ENCODE assay signal across 10 mouse cellular contexts in the genomic region with DNA sequence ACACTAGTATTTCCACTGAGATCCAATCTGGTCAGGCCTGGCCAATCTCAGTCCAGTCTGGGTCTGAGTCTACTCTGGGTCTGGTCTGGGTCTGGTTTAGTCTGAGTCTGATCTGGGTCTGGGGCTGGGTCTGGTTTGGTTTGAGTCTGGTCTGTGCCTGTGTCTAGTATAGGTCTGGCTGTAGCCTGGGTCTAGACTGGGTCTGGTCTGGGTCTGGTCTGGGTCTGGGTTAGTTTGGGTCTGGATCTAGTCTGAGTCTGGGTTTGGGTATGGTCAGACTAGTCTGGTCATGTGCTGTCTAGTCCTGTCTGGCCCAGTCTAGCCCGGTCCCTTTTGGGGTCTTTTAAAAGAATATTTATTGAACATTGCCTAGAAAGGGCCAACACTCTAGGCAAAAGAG. TPM values are rescaled to one million over a fixed set of nuclear protein-coding genes. Genes with fewer than 3 reads are reported as not detected.
DNase-seq lines count a peak whose midpoint lies in the region; ATAC-seq lines count a peak whose summit lies in the region.
"Had no signal": no experiment of that assay in that cellular context is flagged by ENCODE, and none has a peak within 500 bp of the region (broad histone marks: within the 10 kb centered on the region; RNA-seq: fewer than 3 reads in every experiment).

No protein-coding gene starts in this region.

- ATAC-seq in heart, embryonic 16.5 days (replicated peaks; ENCODE audit: extremely low read depth, insufficient read depth, low FRiP score), result no peak
- ATAC-seq in heart, embryonic 12.5 days (ENCODE audit: insufficient number of reproducible peaks, low FRiP score), result no peak
- peak; percentile 35; the same call in 1 of the 2 replicates for ATAC-seq in midbrain, embryonic 15.5 days (replicated peaks)
- ATAC-seq in midbrain, embryonic 11.5 days (ENCODE audit: low FRiP score), result no peak
- 0 out of 2 replicates have a peak, but pooled peaks have one; percentile 34 for ATAC-seq in embryonic facial prominence, embryonic 14.5 days (ENCODE audit: low read depth)
- ATAC-seq in limb, embryonic 11.5 days (ENCODE audit: insufficient number of reproducible peaks, low FRiP score, low TSS enrichment, low read depth), result peak; percentile 81

- H3K4me1 ChIP-seq in heart, embryonic 16.5 days (ENCODE audit: control insufficient read depth, insufficient read depth, low read length), result no peaks in the 10 kb centered on the region
- peaks cover 3% of the 10 kb centered on the region for H3K4me1 ChIP-seq in heart, embryonic 12.5 days (replicated peaks)
- H3K4me1 ChIP-seq in midbrain, embryonic 15.5 days, result no peaks in the 10 kb centered on the region
- H3K4me1 ChIP-seq in midbrain, embryonic 11.5 days (ENCODE audit: control insufficient read depth, insufficient read depth, low read length), result no peaks in the 10 kb centered on the region
- H3K4me1 ChIP-seq in embryonic facial prominence, embryonic 14.5 days (ENCODE audit: control insufficient read depth, insufficient read depth, low read length), result peaks cover 8% of the 10 kb centered on the region
- H3K4me1 ChIP-seq in limb, embryonic 11.5 days (ENCODE audit: control insufficient read depth, insufficient read depth, low read length), result peaks cover 5% of the 10 kb centered on the region; the same call in 1 of the 2 replicates
- H3K4me1 ChIP-seq: liver, embryonic 15.5 days had no signal

- WGBS in heart, embryonic 16.5 days, result 95% methylated on average over 1 of the region's 1 CpGs
- WGBS in heart, embryonic 12.5 days, result 92% methylated on average over 1 of the region's 1 CpGs
- 94% methylated on average over 1 of the region's 1 CpGs for WGBS in midbrain, embryonic 15.5 days
- WGBS in midbrain, embryonic 11.5 days, result 92% methylated on average over 1 of the region's 1 CpGs
- WGBS in embryonic facial prominence, embryonic 14.5 days, result 72% methylated on average over 1 of the region's 1 CpGs
- WGBS in limb, embryonic 11.5 days, result 38% methylated on average over 1 of the region's 1 CpGs

- no peak overlapping the region for H3K4me3 ChIP-seq in heart, embryonic 16.5 days (ENCODE audit: low read length)
- no peak overlapping the region for H3K4me3 ChIP-seq in heart, embryonic 12.5 days
- no peak overlapping the region for H3K4me3 ChIP-seq in midbrain, embryonic 15.5 days
- no peak overlapping the region for H3K4me3 ChIP-seq in midbrain, embryonic 11.5 days (ENCODE audit: low read depth, low read length)
- H3K4me3 ChIP-seq in embryonic facial prominence, embryonic 14.5 days (ENCODE audit: low read depth, low read length), result no peak overlapping the region
- H3K4me3 ChIP-seq in limb, embryonic 11.5 days (ENCODE audit: low read depth, low read length), result no peak overlapping the region
- H3K4me3 ChIP-seq: liver, embryonic 15.5 days had no signal

- H3K9ac ChIP-seq in heart, embryonic 16.5 days (ENCODE audit: low read length), result no peak overlapping the region
- no peak overlapping the region for H3K9ac ChIP-seq in heart, embryonic 12.5 days
- H3K9ac ChIP-seq in midbrain, embryonic 15.5 days, result no peak overlapping the region
- H3K9ac ChIP-seq in midbrain, embryonic 11.5 days (ENCODE audit: low read length), result no peak overlapping the region
- no peak overlapping the region for H3K9ac ChIP-seq in embryonic facial prominence, embryonic 14.5 days (ENCODE audit: low read depth, low read length)
- no peak overlapping the region for H3K9ac ChIP-seq in limb, embryonic 11.5 days (ENCODE audit: low read length)
- H3K9ac ChIP-seq: liver, embryonic 15.5 days had no signal

- no peak for DNase-seq in midbrain, embryonic 11.5 days (ENCODE audit: low spot score, missing footprints)
- DNase-seq in embryonic facial prominence, embryonic 14.5 days (ENCODE audit: low spot score), result no peak
- peak; percentile 46 for DNase-seq in limb, embryonic 11.5 days (ENCODE audit: low spot score)
- DNase-seq in cerebellum, adult 11-12 months, result no peak
- DNase-seq in right cerebral cortex, postnatal 4 days, result no peak
- DNase-seq: kidney, postnatal 25 days had no signal

- no peak overlapping the region for H3K4me2 ChIP-seq in heart, embryonic 16.5 days (ENCODE audit: low read depth, low read length)
- H3K4me2 ChIP-seq in heart, embryonic 12.5 days, result no peak overlapping the region
- H3K4me2 ChIP-seq in midbrain, embryonic 15.5 days, result no peak overlapping the region
- H3K4me2 ChIP-seq in midbrain, embryonic 11.5 days, result no peak overlapping the region
- H3K4me2 ChIP-seq in embryonic facial prominence, embryonic 14.5 days (ENCODE audit: low read depth, low read length), result no peak overlapping the region
- H3K4me2 ChIP-seq in limb, embryonic 11.5 days (ENCODE audit: low read depth, severe bottlenecking), result no peak overlapping the region
- H3K4me2 ChIP-seq: liver, embryonic 15.5 days had no signal

- no peaks in the 10 kb centered on the region for H3K9me3 ChIP-seq in heart, embryonic 16.5 days (replicated peaks; ENCODE audit: control insufficient read depth, low read length)
- H3K9me3 ChIP-seq in heart, embryonic 12.5 days (replicated peaks), result no peaks in the 10 kb centered on the region
- H3K9me3 ChIP-seq in midbrain, embryonic 15.5 days, result no peaks in the 10 kb centered on the region
- no peaks in the 10 kb centered on the region for H3K9me3 ChIP-seq in midbrain, embryonic 11.5 days (ENCODE audit: control insufficient read depth, low read length)
- no peaks in the 10 kb centered on the region for H3K9me3 ChIP-seq in embryonic facial prominence, embryonic 14.5 days (ENCODE audit: control insufficient read depth, low read length)
- no peaks in the 10 kb centered on the region for H3K9me3 ChIP-seq in limb, embryonic 11.5 days (ENCODE audit: control insufficient read depth, low read length)
- H3K9me3 ChIP-seq: liver, embryonic 15.5 days had no signal

- H3K27me3 ChIP-seq in heart, embryonic 16.5 days (ENCODE audit: control insufficient read depth, insufficient read depth, low read length), result no peaks in the 10 kb centered on the region
- H3K27me3 ChIP-seq in heart, embryonic 12.5 days (replicated peaks), result no peaks in the 10 kb centered on the region
- H3K27me3 ChIP-seq in midbrain, embryonic 15.5 days (replicated peaks), result no peaks in the 10 kb centered on the region
- no peaks in the 10 kb centered on the region for H3K27me3 ChIP-seq in midbrain, embryonic 11.5 days (ENCODE audit: control insufficient read depth, insufficient read depth, low read length)
- H3K27me3 ChIP-seq in embryonic facial prominence, embryonic 14.5 days (replicated peaks; ENCODE audit: control insufficient read depth, insufficient read depth, low read length), result no peaks in the 10 kb centered on the region
- no peaks in the 10 kb centered on the region for H3K27me3 ChIP-seq in limb, embryonic 11.5 days (ENCODE audit: control insufficient read depth, insufficient read depth, low read length)
- H3K27me3 ChIP-seq: liver, embryonic 15.5 days had no signal

- 0 out of 2 replicates have a peak overlapping the region, but pooled peaks have one; percentile 5 for H3K27ac ChIP-seq in heart, embryonic 16.5 days (ENCODE audit: low read length)
- no peak overlapping the region for H3K27ac ChIP-seq in heart, embryonic 12.5 days (ENCODE audit: poor library complexity, severe bottlenecking)
- no peak overlapping the region for H3K27ac ChIP-seq in midbrain, embryonic 15.5 days
- H3K27ac ChIP-seq in midbrain, embryonic 11.5 days (ENCODE audit: low read depth, low read length), result no peak overlapping the region
- H3K27ac ChIP-seq in embryonic facial prominence, embryonic 14.5 days (replicated peaks; ENCODE audit: low read depth, low read length), result peak overlapping the region; percentile 30
- peak overlapping the region; percentile 49 for H3K27ac ChIP-seq in limb, embryonic 11.5 days (replicated peaks; ENCODE audit: low read depth, low read length)
- H3K27ac ChIP-seq: liver, embryonic 15.5 days had no signal

- H3K36me3 ChIP-seq in heart, embryonic 16.5 days (ENCODE audit: control insufficient read depth, insufficient read depth), result no peaks in the 10 kb centered on the region
- peaks cover 3% of the 10 kb centered on the region; the same call in 1 of the 2 replicates for H3K36me3 ChIP-seq in heart, embryonic 12.5 days
- no peaks in the 10 kb centered on the region for H3K36me3 ChIP-seq in midbrain, embryonic 15.5 days (replicated peaks)
- no peaks in the 10 kb centered on the region for H3K36me3 ChIP-seq in midbrain, embryonic 11.5 days (ENCODE audit: control insufficient read depth, insufficient read depth, low read length)
- no peaks in the 10 kb centered on the region for H3K36me3 ChIP-seq in embryonic facial prominence, embryonic 14.5 days (ENCODE audit: control insufficient read depth, insufficient read depth, low read length)
- no peaks in the 10 kb centered on the region for H3K36me3 ChIP-seq in limb, embryonic 11.5 days (ENCODE audit: control insufficient read depth, insufficient read depth, low read length)
- H3K36me3 ChIP-seq: liver, embryonic 15.5 days had no signal

RNA-seq across cellular contexts. Expression of a gene that starts 41.2 kb away (rescaled TPM):
- polyA plus RNA-seq in heart, embryonic 16.5 days (2015; fragmentation: Nextera tagmentation; extraction: Ambion mirVana), result 4.8 and 5.0 TPM in 2 replicates
- 7.0 and 8.6 TPM in 2 replicates for polyA plus RNA-seq in heart, embryonic 12.5 days (2016; fragmentation: Nextera tagmentation; extraction: Ambion mirVana)
- 22.3 and 25.3 TPM in 2 replicates for polyA plus RNA-seq in midbrain, embryonic 15.5 days (2015; fragmentation: Nextera tagmentation; extraction: Ambion mirVana)
- polyA plus RNA-seq in midbrain, embryonic 11.5 days (2014; fragmentation: Nextera tagmentation; extraction: Ambion mirVana), result 11.2 and 13.2 TPM in 2 replicates
- 7.3 and 7.7 TPM in 2 replicates for polyA plus RNA-seq in embryonic facial prominence, embryonic 14.5 days (2014; fragmentation: Nextera tagmentation; extraction: Ambion mirVana)
- polyA plus RNA-seq in limb, embryonic 11.5 days (2014; fragmentation: Nextera tagmentation; extraction: Ambion mirVana), result 16.4 and 17.9 TPM in 2 replicates

Comparison
In these comparisons a context has a peak if more than half of its experiments do, and no peak if none do; other contexts are left out.
1. ATAC-seq: peak in midbrain, embryonic 15.5 days (single experiment), embryonic facial prominence, embryonic 14.5 days (single experiment) and limb, embryonic 11.5 days (single experiment); none in heart, embryonic 16.5 days (single experiment), heart, embryonic 12.5 days (single experiment) and midbrain, embryonic 11.5 days (single experiment).
2. H3K27ac ChIP-seq: peak in heart, embryonic 16.5 days (single experiment), embryonic facial prominence, embryonic 14.5 days (single experiment) and limb, embryonic 11.5 days (single experiment); none in heart, embryonic 12.5 days (single experiment), midbrain, embryonic 15.5 days (single experiment) and midbrain, embryonic 11.5 days (single experiment).